Mouse (Mus musculus): ENCODE results near the gene Pla2g5. TPM values are rescaled to one million over a fixed set of nuclear protein-coding genes. Genes with fewer than 3 reads are reported as not detected.
"Not testable (repeated sequence)": the region's sequence is repeated elsewhere in the genome, so short reads cannot be mapped to it uniquely, and the experiment has no call there.

The Pla2g5 gene
- 10 to 100 TPM in 1 of 2 experiments, 1 to 10 TPM in 1; 9.8 to 15.0 TPM for total RNA-seq (2021)
- long read RNA-seq, experiment 1, partial matches to known transcripts = 0 of 7 reads
- long read RNA-seq, experiment 1, other reads (novel, unspliced or antisense) = 3 of 7 reads
- long read RNA-seq, experiment 2, transcript Pla2g5-203 (5 exons, 1,976 nt) = major isoform, 12 of 15 reads
- long read RNA-seq, experiment 2, partial matches to known transcripts = 1 of 15 reads
- long read RNA-seq, experiment 2, other reads (novel, unspliced or antisense) = 2 of 15 reads

GRCm38 (mm10) chr4:138863344-138863998, at the start of gene Pla2g5:
TSS of gene Pla2g5 (minus strand) at chr4:138863482.
- no peak for DNase-seq

GRCm38 (mm10) chr4:138905624-138906337, 42.5 kb upstream of the Pla2g5 start:
- DNase-seq = no peak

- DNase-seq = no peak
Measured at GRCm38 (mm10) chr4:138899361-138899760, 36.1 kb upstream of the Pla2g5 start.

GRCm38 (mm10) chr4:138893789-138894188, 30.5 kb upstream of the Pla2g5 start:
- not testable (repeated sequence) for DNase-seq

GRCm38 (mm10) chr4:138892655-138893054, 29.4 kb upstream of the Pla2g5 start:
- no peak for DNase-seq

- no peak for DNase-seq
Measured at GRCm38 (mm10) chr4:138889635-138890034, 26.4 kb upstream of the Pla2g5 start.

GRCm38 (mm10) chr4:138889165-138889564, 25.9 kb upstream of the Pla2g5 start:
- no peak for DNase-seq

GRCm38 (mm10) chr4:138884261-138884660, 21.0 kb upstream of the Pla2g5 start:
- peak; percentile 93 for DNase-seq

- no peak for DNase-seq
Measured at GRCm38 (mm10) chr4:138882179-138882578, 18.9 kb upstream of the Pla2g5 start.

GRCm38 (mm10) chr4:138880811-138881584, 17.7 kb upstream of the Pla2g5 start:
- DNase-seq = peak; percentile 42

GRCm38 (mm10) chr4:138879808-138880207, 16.5 kb upstream of the Pla2g5 start:
- peak; percentile 46 for DNase-seq

- peak; percentile 28 for DNase-seq
Measured at GRCm38 (mm10) chr4:138878783-138879182, 15.5 kb upstream of the Pla2g5 start.

- peak; percentile 37 for DNase-seq
Measured at GRCm38 (mm10) chr4:138877731-138878130, 14.4 kb upstream of the Pla2g5 start, which contains the start of gene Pla2g2e. TSS of gene Pla2g2e (plus strand) at chr4:138877942.

GRCm38 (mm10) chr4:138875986-138876385, 12.7 kb upstream of the Pla2g5 start:
- DNase-seq = no peak

GRCm38 (mm10) chr4:138875275-138875674, 12.0 kb upstream of the Pla2g5 start:
- not testable (repeated sequence) for DNase-seq

- no peak for DNase-seq
Measured at GRCm38 (mm10) chr4:138873864-138874263, 10.6 kb upstream of the Pla2g5 start, which contains the start of gene Gm13030. TSS of gene Gm13030 (minus strand) at chr4:138873964.

GRCm38 (mm10) chr4:138868666-138869065, 5.4 kb upstream of the Pla2g5 start:
- DNase-seq = no peak

GRCm38 (mm10) chr4:138866413-138866812, 3.1 kb upstream of the Pla2g5 start:
- DNase-seq = peak; percentile 86

GRCm38 (mm10) chr4:138865991-138866390, 2.7 kb upstream of the Pla2g5 start:
- no peak for DNase-seq

- no peak for DNase-seq
Measured at GRCm38 (mm10) chr4:138865092-138865491, 1.8 kb upstream of the Pla2g5 start.

- peak; percentile 86 for DNase-seq
Measured at GRCm38 (mm10) chr4:138859728-138860127, 3.6 kb downstream of the Pla2g5 start.

GRCm38 (mm10) chr4:138859245-138859644, 4.0 kb downstream of the Pla2g5 start:
- no peak for DNase-seq

Data from adrenal gland, postnatal 10 days (tissue).